Mouse (Mus musculus) embryonic facial prominence, embryonic 11.5 days (tissue): ENCODE results near the gene Tnfrsf18. TPM values are rescaled to one million over a fixed set of nuclear protein-coding genes. Genes with fewer than 3 reads are reported as not detected.

ENCODE experiments used
- microRNA counts: library from miRNA; unstranded; fragments of <30 nt; microRNA quantifications from one replicate; lab custom pipeline; 2016
- microRNA-seq: library from miRNA; unstranded; fragments of <30 nt; microRNA quantifications from one replicate; pipeline ENCODE4, GENCODE M21; 2016; ENCODE audit warnings: borderline number of aligned reads
- polyA plus RNA-seq: library from polyadenylated mRNA; unstranded; fragments of >200 nt; fragmentation: Nextera tagmentation; extraction: Ambion mirVana; gene quantifications from 2 replicates; pipeline ENCODE4 v1.2.1, GENCODE M21; 2014

The Tnfrsf18 gene
- polyA plus RNA-seq, 1 experiment from 2014 or later = 0.55 TPM

MicroRNA genes within 50 kb of the gene (microRNA counts, 519-probe panel; counts per million panel counts)
- microRNA mmu-miR-200a (lab: Ali Mortazavi, UCI) (3,606 counts per million, percentile 53 among the panel's probes with 10 or more counts), microRNA mmu-miR-200b (lab: Ali Mortazavi, UCI) (4,564 counts per million, percentile 78 among the panel's probes with 10 or more counts), microRNA mmu-miR-429 (lab: Ali Mortazavi, UCI) (5,253 counts per million, percentile 92 among the panel's probes with 10 or more counts)

Small RNAs within 50 kb of the gene (microRNA-seq; reads per million reads assigned to microRNA genes)
- gene Mir200a (562 reads per million, percentile 65 among the genes with 10 or more reads in this experiment), gene Mir200b (2,829 reads per million, percentile 82 among the genes with 10 or more reads in this experiment), gene Mir429 (8,637 reads per million, percentile 91 among the genes with 10 or more reads in this experiment)

Other genes with a start within 250 kb of the Tnfrsf18 start
- 0.18 and 0.26 TPM in 2 replicates for gene Tmem88b, start 240.3 kb upstream of the Tnfrsf18 start, polyA plus RNA-seq
- not detected in 2 replicates for gene Ankrd65, start 235.7 kb upstream of the Tnfrsf18 start, polyA plus RNA-seq
- gene Mrpl20, start 223.3 kb upstream of the Tnfrsf18 start, polyA plus RNA-seq = 250 and 256 TPM in 2 replicates
- 170 and 173 TPM in 2 replicates for gene Ccnl2, start 213.7 kb upstream of the Tnfrsf18 start, polyA plus RNA-seq
- gene Aurkaip1, start 194.9 kb upstream of the Tnfrsf18 start, polyA plus RNA-seq = 121 and 123 TPM in 2 replicates
- 34.4 and 38.2 TPM in 2 replicates for gene Mxra8, start 186.5 kb upstream of the Tnfrsf18 start, polyA plus RNA-seq
- gene Dvl1, start 178.8 kb upstream of the Tnfrsf18 start, polyA plus RNA-seq = 6.8 and 7.7 TPM in 2 replicates
- gene Tas1r3, start 162.8 kb upstream of the Tnfrsf18 start, polyA plus RNA-seq = 0.15 and 0.27 TPM in 2 replicates
- 18.3 and 21.1 TPM in 2 replicates for gene Cptp, start 156.7 kb upstream of the Tnfrsf18 start, polyA plus RNA-seq
- 92.8 and 93.0 TPM in 2 replicates for gene Ints11, start 156.6 kb upstream of the Tnfrsf18 start, polyA plus RNA-seq
- gene Pusl1, start 134.4 kb upstream of the Tnfrsf18 start, polyA plus RNA-seq = 35.6 and 39.3 TPM in 2 replicates
- 18.6 and 21.2 TPM in 2 replicates for gene Acap3, start 134.3 kb upstream of the Tnfrsf18 start, polyA plus RNA-seq
- gene Ube2j2, start 82.3 kb upstream of the Tnfrsf18 start, polyA plus RNA-seq = 158 and 161 TPM in 2 replicates
- 21.2 and 26.8 TPM in 2 replicates for gene C1qtnf12, start 63.8 kb upstream of the Tnfrsf18 start, polyA plus RNA-seq
- 17.8 and 18.9 TPM in 2 replicates for gene B3galt6, start 33.5 kb upstream of the Tnfrsf18 start, polyA plus RNA-seq
- gene Sdf4, start 33.3 kb upstream of the Tnfrsf18 start, polyA plus RNA-seq = 137 and 150 TPM in 2 replicates
- 0.21 and 0.34 TPM in 2 replicates for gene Tnfrsf4, start 12.3 kb upstream of the Tnfrsf18 start, polyA plus RNA-seq
- 0.38 and 0.78 TPM in 2 replicates for gene Ttll10, start 33.2 kb downstream of the Tnfrsf18 start, polyA plus RNA-seq
- gene 9430015G10Rik, start 83.8 kb downstream of the Tnfrsf18 start, polyA plus RNA-seq = 47.4 and 48.7 TPM in 2 replicates
- 0.38 and 0.43 TPM in 2 replicates for gene Rnf223, start 104.3 kb downstream of the Tnfrsf18 start, polyA plus RNA-seq
- gene Agrn, start 171.3 kb downstream of the Tnfrsf18 start, polyA plus RNA-seq = 39.4 and 47.6 TPM in 2 replicates
- 0.29 and 0.49 TPM in 2 replicates for gene Isg15, start 174.7 kb downstream of the Tnfrsf18 start, polyA plus RNA-seq
- gene AW011738, start 177.1 kb downstream of the Tnfrsf18 start, polyA plus RNA-seq = 0.55 and 0.56 TPM in 2 replicates
- 0.36 and 0.60 TPM in 2 replicates for gene Perm1, start 189.7 kb downstream of the Tnfrsf18 start, polyA plus RNA-seq
- 15.3 and 15.7 TPM in 2 replicates for gene Plekhn1, start 208.7 kb downstream of the Tnfrsf18 start, polyA plus RNA-seq
- gene Noc2l, start 209.8 kb downstream of the Tnfrsf18 start, polyA plus RNA-seq = 76.9 and 80.6 TPM in 2 replicates
- 0.70 and 1.4 TPM in 2 replicates for gene Samd11, start 229.5 kb downstream of the Tnfrsf18 start, polyA plus RNA-seq